Mouse (Mus musculus) NIH3T3 (cell line): ENCODE data around the gene Gsdmc3.
A peak's percentile ranks its signal among the peaks of the same experiment; 100 is the strongest.
"Not testable (repeated sequence)": the region's sequence is repeated elsewhere in the genome, so short reads cannot be mapped to it uniquely, and the experiment has no call there.

Experiments used
- DNase-seq: peaks from one replicate; pipeline ENCODE4 v3.0.0-alpha.2; 2012; ENCODE audit warnings: low read depth

Gene Gsdmc3

DNA sequence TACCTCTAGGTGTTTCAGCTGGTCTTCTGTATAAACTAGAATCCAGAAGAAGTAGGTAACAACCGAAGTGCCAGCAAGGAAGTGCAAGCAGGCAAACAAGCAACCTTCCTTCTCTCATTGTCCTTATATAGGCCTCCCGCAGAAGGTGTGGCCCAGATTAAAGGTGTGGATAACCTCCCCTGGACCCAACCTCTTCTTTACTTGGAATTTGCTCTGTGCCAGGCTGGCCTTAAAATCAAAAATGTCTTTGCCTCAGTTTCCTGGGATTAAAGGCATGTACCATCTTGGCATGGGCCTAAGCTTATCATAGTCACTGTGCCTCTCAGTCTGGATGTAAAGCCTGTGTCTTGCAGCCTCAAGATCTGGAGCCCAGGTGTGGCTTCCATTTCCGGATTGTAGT is at the start of gene Gsdmc3:
Gsdmc3 (minus strand) TSS at position 101 of the 400 bp plus-strand sequence.
- not testable (repeated sequence) for DNase-seq

DNA sequence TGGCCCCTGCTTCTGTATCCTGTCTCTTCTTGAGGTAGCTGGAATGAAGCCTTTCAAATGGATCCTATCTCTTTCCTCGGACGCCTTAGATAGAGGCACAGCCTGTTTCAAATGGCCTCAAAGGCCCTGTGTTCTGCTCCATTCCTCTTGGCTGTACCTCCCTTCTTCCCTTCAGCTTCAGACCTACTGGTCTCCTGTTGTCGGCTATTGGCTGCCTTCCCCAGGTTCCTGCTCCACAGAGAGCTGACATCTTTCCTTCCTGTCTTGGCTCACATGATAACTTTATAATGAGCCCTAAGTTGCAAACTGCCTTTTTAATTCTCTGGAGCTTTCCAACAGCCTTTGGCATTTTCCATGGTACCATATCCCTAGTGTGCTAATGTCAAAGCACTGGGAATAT is 47.8 kb upstream of the Gsdmc3 start:
- no peak for DNase-seq

DNA sequence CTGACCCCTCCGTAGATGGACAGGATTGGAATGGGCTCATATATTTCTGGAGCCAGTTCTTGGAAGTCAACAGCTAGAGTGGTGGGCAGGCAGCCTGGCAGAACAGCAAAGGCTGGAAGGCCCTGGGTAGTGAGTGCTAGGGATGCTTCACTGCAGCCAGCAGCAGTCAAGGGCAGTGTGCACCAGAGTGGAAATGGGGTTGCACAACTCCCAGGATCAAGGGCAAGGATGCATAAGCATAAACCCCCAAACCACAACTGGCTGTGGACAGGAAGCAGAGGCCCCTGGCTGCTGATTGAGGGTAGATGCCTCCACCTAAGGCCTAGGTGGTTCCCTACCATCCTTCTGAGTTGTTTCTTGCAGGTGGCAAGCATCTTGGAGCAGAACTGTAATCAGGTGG is 46.1 kb upstream of the Gsdmc3 start:
- DNase-seq = no peak

DNA sequence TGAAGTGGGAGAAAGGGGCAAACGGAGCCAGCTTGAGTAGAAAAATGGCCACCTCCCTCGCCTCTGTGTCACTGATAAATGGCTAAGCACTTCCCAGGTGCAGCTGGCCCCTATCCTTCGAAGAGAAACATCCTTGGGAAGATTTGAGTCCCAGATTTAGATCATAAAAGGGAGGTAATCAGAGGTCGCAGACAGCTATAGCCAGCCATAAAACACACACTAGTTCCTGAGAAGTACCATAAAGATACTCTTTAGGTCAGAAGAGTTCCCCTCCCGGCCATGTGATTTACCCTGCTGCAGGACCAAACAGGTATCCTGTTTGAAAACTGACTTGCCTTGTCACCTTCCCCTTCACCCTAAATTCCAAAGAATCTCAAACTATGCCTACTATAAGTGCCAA is 43.3 kb upstream of the Gsdmc3 start:
- not testable (repeated sequence) for DNase-seq

DNA sequence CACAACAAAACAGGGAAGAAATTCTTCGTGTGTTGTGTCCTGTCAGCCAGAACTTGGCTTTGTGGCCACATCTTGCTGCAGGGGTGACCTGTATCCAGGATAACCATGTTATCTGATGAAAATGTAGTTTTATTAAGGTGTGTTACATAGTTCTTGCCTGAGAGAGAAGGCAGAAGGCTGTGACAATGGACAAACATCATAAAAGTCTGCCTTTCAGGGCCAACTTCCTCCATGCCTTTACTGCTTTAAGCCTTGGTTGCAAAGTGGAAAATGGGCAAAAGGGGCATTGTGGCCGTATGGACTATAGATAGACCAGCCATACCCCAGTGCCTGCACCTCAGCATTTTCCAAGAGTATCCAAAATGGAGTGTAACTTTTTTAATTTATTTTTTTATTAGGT is 41.4 kb upstream of the Gsdmc3 start:
- DNase-seq = not testable (repeated sequence)

DNA sequence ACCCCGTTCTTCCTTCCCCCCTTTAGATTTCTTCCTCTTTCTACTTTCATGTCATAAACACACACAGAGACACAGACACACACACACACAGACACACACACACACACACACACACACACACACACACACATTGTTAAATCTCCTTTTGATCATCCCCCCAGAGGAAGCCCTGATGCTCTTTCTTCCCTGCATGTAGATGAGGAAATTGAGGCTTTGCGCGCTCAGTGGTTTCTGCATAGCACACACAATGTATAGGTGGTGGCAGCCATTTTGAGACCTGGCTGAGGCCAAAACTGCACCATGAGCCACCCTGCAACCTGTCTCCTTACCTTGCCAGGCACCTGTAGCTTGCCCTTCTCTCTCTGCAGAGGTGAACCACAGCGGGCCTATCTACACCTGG is 38.2 kb upstream of the Gsdmc3 start:
- not testable (repeated sequence) for DNase-seq

DNA sequence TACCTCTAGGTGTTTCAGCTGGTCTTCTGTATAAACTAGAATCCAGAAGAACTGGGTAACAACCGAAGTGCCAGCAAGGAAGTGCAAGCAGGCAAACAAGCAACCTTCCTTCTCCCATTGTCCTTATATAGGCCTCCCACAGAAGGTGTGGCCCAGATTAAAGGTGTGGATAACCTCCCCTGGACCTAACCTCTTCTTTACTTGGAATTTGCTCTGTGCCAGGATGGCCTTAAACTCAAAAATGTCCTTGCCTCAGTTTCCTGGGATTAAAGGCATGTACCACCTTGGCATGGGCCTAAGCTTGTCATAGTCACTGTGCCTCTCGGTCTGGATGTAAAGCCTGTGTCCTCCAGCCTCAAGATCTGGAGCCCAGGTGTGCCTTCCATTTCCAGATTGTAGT is 33.8 kb upstream of the Gsdmc3 start, which contains the start of gene Gsdmc4:
Gsdmc4 (minus strand) TSS at position 101 of the 400 bp plus-strand sequence.
- not testable (repeated sequence) for DNase-seq

DNA sequence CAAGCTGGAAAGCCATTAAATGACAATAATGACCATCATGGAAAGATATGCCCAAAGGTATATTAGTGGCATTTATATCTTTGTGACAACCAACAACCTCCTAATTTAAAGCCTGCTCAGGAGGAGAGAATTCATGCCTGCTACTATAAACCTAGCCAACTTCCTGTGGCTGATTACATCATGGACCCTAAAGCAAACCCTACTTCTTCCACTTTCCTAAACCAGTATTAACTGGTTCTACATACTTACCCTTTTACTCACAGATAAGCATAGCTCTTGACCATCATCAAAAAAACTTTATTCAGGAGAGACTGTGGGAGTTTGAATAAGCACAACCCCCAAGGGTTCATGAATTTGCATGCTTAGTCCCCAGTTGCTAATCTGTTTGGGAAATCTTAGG is 31.5 kb upstream of the Gsdmc3 start:
- not testable (repeated sequence) for DNase-seq

DNA sequence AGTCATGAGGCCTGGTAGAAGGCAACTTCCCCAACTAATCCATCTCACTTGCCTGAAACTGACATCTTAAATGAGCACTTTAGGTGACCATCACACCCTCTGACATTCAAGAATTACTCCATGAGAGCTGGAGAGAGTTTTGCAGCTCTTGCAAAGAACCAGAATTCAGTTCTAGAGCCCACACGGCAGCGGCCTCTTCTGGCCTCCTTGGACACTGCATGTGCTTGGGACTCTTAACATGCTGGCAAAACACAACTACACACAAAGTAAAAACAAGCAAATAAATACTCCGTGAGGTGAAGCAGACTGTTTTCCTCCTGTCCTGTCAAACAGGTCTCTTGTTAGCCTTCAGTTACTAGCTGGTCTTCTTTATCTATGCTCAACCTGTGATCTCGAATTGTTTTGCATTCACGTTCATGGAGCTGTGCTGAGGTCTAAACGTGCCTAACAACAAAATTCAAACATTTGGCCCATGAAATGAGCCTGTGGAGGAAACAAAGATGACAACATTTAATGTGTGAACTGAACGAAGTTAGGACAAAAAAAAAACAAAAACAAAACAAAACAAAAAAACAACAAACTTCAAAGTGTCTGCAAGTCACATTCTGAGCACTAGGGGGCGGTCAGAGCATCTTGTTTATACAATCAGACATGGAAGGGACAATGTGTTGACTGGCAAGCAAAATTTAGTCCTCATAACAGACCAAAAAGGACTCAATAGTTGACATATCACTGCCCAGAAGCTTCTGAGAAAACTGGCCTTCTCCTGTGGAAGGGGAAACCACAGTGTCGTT is 17.4 kb upstream of the Gsdmc3 start:
- peak; percentile 83 for DNase-seq

DNA sequence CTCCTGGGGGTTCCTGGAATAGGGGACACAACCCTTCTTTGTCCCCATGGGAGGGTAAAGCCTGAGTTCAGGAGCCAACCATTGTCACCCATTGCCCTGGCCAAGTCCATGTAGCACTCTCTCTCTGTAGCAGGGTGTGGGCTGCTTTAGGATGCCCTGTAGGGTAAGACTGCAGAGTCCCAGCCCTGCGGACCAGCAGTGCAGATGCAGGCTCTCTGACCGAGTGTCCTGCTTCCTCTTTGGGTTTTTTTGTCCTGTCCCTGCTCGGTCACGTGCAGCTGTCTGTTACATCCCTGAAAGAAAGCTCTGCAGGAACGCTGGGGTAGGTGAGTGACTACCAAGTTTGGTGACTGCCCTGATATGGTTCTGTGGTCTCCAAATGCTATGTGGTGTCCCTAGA is 10.1 kb upstream of the Gsdmc3 start:
- DNase-seq = not testable (repeated sequence)

DNA sequence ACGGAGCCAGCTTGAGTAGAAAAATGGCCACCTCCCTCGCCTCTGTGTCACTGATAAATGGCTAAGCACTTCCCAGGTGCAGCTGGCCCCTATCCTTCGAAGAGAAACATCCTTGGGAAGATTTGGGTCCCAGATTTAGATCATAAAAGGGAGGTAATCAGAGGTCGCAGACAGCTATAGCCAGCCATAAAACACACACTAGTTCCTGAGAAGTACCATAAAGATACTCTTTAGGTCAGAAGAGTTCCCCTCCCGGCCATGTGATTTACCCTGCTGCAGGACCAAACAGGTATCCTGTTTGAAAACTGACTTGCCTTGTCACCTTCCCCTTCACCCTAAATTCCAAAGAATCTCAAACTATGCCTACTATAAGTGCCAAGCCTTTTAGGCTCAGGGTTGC is 9.6 kb upstream of the Gsdmc3 start:
- DNase-seq = not testable (repeated sequence)

DNA sequence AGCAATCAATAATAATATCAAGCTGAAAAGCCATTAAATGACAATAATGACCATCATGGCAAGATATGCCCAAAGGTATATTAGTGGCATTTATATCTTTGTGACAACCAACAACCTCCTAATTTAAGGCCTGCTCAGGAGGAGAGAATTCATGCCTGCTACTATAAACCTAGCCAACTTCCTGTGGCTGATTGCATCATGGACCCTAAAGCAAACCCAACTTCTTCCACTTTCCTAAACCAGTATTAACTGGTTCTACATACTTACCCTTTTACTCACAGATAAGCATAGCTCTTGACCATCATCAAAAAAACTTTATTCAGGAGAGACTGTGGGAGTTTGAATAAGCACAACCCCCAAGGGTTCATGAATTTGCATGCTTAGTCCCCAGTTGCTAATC is 2.2 kb downstream of the Gsdmc3 start:
- not testable (repeated sequence) for DNase-seq

DNA sequence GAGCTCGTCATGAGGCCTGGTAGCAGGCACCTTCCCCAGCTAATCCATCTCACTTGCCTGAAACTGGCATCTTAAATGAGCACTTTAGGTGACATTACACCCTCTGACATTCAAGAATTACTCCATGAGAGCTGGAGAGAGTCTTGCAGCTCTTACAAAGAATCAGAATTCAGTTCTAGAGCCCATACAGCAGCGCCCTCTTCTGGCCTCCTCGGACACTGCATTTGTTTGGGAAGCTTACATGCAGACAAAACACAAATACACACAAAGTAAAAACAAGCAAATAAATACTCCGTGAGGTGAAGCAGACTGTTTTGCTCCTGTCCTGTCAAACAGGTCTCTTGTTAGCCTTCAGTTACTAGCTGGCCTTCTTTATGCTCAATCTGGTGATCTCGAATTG is 16.4 kb downstream of the Gsdmc3 start:
- peak; percentile 53 for DNase-seq
